Mouse (Mus musculus): ENCODE measurements around the gene Ldb3.
A peak's percentile ranks its signal among the peaks of the same experiment; 100 is the strongest.

The Ldb3 gene

GRCm38 (mm10) chr14:34590743-34591675 lies 2.5 kb upstream of the Ldb3 start:
- DNase-seq (ENCODE audit: low spot score in 2 of 2) = no peak

DNA sequence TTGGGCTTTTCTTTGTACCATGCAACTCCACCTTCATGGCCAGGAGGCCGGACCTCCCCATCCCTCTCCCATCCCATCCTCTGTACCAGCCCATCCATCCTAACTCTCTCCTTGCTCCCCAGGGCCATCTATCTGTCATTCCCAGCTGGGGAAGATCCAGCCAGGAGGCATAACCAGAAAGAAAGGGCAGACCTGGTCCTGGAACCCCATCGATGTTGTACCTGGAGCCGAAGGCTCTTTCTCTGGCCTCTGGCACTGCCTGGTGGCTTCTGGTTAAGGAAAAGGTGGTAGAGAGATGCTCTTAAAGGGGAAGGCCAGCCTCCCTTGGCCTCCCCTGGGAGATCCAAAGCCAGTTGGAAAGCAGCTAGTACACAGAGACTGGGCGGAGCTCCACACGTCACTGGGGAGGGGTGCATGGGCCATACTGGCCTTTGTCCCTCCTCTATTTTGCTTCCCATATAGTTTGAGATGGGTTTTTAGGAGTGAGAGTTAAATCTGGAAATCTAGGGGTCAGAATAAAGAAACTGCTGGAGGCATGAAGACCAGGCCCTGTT lies 1.6 kb upstream of the Ldb3 start:
- DNase-seq (ENCODE audit: low spot score in 2 of 2) = no peak

DNA sequence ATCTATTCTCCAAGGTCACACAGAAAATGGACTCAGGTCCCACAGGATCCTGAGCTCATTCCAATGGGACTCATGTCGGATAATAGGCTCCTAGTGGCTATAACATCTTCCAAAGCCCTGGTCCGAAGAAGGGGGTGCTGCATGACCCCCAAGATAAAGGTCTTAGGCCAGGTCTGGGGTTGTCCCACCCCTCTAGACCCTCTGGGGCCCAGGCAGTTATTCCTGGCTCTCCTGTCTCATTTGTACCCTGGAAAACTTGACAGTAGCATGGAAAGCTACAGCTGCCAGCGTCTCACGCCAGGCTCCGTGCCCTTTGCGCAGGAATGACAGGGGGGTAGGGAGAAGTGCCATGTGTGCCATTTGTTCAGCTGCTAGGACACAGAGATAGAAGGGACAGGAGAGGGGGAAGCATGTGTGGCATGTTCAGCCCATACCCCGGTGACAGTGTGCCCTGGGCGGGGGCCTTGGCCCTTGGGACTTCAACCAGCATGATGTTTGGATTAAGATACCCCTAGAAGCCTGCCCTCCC lies 767 bp upstream of the Ldb3 start:
- no peak for DNase-seq (ENCODE audit: low spot score in 2 of 2)

- no peak for DNase-seq (ENCODE audit: low spot score in 2 of 2)
These were observed 477 bp downstream of the Ldb3 start for GRCm38 (mm10) chr14:34588005-34588404.

GRCm38 (mm10) chr14:34586871-34587270 lies 1.6 kb downstream of the Ldb3 start:
- DNase-seq (ENCODE audit: low spot score in 2 of 2) = no peak

- DNase-seq (ENCODE audit: low spot score in 2 of 2) = peak in 1 of 2 experiments; percentile 38
These were observed 3.0 kb downstream of the Ldb3 start for GRCm38 (mm10) chr14:34585358-34586105.

- DNase-seq (ENCODE audit: low spot score in 2 of 2) = no peak
These were observed 5.6 kb downstream of the Ldb3 start for GRCm38 (mm10) chr14:34582740-34583427.

GRCm38 (mm10) chr14:34576858-34577257 lies 11.6 kb downstream of the Ldb3 start:
- DNase-seq (ENCODE audit: low spot score in 2 of 2) = no peak

DNA sequence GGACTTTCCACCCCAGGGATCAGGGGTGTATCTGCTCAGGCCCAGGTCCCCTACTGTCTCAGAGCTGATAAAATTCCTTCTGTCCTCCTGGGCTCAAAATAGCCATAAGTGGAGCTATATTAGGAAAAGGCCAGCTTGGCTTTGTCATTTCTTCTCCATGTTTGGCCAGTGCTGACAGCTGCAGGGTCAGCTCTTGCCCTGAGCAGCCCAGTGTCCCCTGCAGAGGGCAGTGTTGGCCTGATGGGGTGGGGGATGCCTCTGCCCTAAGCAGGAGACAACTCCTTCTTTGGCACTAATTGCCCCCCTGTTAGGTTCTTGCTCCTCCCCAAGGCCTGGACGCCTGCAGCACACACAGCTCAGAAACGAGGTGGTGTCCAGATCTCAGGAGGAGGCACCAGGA lies 14.4 kb downstream of the Ldb3 start:
- no peak for DNase-seq (ENCODE audit: low spot score in 2 of 2)

GRCm38 (mm10) chr14:34573348-34573913 lies 15.1 kb downstream of the Ldb3 start:
- DNase-seq (ENCODE audit: low spot score in 2 of 2) = no peak

DNA sequence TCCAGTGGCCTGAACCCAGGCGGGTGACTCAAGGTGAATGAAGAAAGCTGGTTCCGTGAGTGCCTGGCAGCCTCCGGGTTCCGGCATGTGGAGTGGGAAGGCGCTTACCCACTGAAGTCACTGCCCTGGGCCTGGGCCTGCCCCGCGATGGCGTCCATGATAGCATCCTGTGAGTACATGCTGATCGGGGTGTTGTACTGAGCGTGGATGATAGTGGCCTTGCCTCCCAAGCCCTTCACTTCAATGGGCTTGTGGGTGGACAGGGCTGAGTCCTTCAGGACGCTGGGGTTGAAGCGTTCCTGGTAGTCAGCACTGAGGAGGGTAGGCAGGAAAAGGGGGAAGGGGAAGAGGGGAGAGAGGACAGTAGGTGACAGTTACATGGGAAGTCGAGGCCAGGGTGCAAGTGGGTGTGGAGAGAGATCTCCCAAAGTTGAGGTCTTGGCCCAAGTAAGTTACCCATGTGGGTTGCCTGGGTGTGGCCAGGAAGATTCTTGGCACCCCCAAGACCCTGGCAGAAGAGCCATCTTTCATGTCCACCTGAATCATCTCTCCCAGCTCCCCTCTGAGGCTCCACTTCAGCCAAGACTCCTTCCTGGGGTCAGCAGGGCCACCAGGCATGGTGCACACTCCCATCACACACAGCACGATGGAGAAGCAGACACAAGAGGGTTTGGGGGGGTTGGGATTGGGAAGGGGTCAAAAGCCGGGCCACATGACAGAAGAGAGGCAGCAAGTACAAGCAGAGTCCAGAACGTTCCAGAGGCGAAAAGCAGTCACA lies 16.7 kb downstream of the Ldb3 start:
- no peak for DNase-seq (ENCODE audit: low spot score in 2 of 2)

- no peak for DNase-seq (ENCODE audit: low spot score in 2 of 2)
These were observed 17.6 kb downstream of the Ldb3 start for GRCm38 (mm10) chr14:34570903-34571302.

- peak; percentile 77 to 83 for DNase-seq (ENCODE audit: low spot score in 2 of 2)
These were observed 18.2 kb downstream of the Ldb3 start for GRCm38 (mm10) chr14:34570294-34570693.

DNA sequence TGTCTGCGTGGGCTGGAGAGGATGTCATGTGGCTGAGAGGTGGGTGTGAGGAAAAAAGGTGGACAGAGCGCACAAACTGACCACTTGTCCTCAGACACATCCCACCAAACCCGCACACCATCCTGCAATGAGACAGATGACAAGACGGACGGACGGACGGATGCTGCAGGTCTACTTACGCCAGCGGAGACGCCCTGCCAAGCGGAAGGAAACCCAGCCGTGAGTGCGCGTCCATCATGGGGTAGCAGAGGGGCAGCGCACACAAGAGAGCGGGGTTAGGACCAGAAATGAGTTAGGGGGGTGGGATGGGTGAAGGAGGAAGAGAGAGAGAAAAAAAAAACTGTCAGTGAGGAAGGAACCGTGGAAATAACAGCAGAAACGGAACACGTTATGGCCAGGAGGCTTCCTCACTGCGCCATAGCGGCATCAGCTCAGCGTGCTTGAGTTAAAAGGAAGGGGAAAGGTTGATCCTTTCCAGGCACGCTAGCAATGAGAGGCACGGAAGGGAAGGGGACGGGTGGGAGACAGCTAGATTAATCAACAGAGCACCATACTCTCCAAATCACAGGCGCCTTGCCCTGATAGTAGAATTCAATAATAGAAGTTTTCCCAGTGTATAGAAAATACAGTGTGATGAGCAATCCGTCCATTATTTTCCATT lies 18.8 kb downstream of the Ldb3 start:
- DNase-seq (ENCODE audit: low spot score in 2 of 2) = no peak

DNA sequence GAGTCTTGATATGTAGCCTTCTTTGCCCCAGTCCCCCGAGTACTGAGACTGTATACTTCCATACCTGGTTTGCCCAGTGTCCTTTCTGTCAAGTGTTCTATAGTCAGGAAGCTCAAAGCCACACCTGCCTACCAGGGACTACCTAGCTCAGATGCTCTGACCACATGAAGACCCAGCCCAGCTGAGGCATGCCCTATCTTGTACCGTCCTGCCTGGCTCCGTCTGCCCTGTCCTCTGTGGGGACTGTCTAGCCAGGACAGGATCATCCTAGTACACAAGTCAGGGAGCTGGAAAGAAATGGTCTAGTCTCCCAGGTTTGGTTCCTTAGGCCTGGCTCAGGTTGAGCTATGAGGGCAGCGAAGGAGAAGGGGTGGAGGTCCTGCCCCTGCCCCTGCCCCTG lies 19.9 kb downstream of the Ldb3 start:
- no peak for DNase-seq (ENCODE audit: low spot score in 2 of 2)

- DNase-seq (ENCODE audit: low spot score in 2 of 2) = no peak
These were observed 20.8 kb downstream of the Ldb3 start for GRCm38 (mm10) chr14:34567697-34568096.

- no peak for DNase-seq (ENCODE audit: low spot score in 2 of 2)
These were observed 22.0 kb downstream of the Ldb3 start for GRCm38 (mm10) chr14:34566530-34566929.

- peak in 1 of 2 experiments; percentile 59 for DNase-seq (ENCODE audit: low spot score in 2 of 2)
These were observed 22.8 kb downstream of the Ldb3 start for GRCm38 (mm10) chr14:34565711-34566110.

DNA sequence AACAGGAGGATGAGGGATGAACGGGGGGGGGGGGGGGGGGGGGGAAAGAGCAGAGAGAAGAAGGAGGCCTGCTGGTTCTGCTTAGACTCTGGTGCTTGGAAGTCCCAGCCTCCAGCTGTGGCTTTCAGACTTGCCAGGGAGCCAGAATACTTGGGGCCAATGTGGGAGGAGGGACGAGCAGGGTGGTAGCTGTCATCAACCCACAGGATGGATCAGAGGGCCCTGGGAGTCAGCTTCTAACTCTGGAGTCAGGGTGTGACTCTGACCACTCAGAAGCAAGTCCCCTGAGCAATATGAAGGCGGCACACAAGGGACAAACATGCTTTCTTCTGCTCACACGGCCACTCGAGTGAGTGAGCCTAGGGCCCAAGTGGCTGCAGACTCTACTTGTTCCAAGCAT lies 23.8 kb downstream of the Ldb3 start:
- no peak for DNase-seq (ENCODE audit: low spot score in 2 of 2)

DNA sequence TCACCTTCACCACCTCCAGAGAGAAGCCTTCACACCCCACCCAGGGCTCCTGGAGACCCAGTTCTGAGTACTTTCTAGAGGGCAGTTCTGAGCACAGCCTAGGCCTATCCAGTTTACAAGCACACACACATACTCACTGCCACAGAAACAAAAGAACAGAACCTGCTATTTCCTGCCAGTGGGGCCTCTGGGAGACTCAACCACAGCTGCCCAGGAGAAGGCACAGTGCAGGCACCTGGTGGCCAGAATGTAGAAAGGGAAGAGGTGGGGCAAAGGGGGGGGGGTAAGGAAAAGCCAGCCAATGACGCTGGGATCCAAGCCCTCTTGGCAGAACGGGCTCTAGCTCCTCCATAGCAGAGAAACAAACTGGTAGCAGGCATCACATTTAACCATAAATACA lies 26.1 kb downstream of the Ldb3 start:
- DNase-seq (ENCODE audit: low spot score in 2 of 2) = no peak

All from urinary bladder, postnatal 36 days (tissue).